Mouse (Mus musculus): ENCODE results near the gene Plekhh2.

Plekhh2 gene

DNA sequence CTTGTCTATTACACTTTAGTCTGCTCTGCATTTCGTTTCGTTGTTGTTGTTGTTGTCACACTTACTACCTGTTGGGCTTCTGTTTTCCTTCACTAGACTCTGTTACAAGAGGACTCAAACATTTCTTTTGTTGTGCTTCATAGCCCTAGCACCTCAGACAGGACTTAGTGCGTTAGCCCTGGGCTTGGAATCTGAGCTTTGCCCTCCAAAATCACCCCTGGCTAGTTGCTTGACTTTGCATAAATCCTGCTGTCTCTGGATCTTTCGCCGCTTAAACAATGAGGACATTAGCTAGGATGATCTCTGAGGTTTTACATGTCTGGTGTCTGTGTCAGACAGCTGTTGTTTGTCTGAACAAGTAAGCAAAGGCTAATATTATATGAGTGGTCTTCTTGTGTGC, 62.2 kb downstream of the Plekhh2 start:
- no peak for DNase-seq (ENCODE audit: low spot score)

DNA sequence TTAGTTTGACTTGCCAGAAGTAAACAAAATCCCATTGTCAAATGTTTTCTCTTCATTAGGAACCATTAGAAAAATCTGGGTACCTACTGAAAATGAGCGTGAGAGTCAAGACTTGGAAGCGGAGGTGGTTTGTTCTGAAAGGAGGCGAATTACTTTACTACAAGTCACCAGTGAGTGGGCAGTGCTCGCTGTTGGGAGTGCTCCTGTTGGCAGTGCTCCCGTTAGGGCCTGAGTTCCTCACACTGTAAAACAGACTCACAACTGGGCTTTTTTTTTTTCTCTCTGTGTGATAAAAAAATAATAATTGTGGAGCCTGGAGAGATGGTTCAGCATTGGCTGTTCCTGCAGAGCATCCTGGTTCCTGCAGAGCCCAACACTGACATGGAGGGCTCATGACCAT, 63.4 kb downstream of the Plekhh2 start:
- no peak for DNase-seq (ENCODE audit: low spot score)

DNA sequence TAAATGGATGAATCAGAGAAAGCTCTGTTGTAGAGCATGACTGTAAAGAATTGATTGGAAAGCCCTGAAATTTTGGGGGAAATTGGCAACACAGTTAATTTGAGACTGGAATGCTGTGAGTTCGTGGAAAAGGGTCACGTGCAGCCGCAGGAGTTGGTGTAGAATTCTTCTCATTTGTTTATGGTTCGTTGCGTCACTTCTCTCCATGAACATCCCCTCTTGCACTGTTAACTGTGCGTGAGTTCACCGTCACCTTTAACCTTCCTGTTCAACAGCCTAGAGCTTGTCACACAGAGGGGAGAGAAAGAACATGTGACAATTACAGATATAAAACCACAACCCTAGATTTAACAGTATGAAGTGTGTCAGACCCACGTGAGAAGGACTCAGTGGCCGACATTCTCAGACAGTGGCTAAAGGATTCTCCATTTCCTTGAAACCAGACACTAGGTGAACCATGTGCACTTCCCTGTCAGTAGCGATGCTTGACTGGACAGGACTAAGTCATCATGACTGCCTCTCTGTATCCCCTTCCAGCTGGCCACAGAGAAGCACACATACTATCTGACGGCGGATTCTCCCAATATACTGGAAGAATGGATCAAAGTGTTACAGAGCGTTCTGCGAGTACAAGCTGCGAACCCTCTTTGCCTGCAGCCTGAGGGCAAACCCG, 65.1 kb downstream of the Plekhh2 start:
- DNase-seq (ENCODE audit: low spot score), result no peak

DNA sequence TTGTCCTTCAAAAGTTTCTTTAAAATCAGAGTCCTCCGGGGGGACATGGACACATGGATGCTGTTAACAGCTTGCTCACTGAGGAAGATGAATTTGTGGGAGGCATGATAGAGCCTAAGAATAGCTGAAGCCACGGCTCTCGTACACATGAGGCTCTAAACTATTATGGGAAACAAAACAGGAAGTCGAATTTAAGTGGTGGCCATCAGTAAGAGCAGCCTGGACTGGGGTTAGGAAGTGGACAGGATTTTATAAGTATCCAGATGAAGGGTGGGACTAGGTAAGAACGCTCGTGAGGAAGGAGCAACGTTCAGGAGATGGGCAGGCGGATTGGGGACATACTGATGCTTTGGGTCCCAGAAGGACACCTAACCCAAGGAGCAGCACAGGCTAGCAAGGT, 67.6 kb downstream of the Plekhh2 start:
- no peak for DNase-seq (ENCODE audit: low spot score)

DNA sequence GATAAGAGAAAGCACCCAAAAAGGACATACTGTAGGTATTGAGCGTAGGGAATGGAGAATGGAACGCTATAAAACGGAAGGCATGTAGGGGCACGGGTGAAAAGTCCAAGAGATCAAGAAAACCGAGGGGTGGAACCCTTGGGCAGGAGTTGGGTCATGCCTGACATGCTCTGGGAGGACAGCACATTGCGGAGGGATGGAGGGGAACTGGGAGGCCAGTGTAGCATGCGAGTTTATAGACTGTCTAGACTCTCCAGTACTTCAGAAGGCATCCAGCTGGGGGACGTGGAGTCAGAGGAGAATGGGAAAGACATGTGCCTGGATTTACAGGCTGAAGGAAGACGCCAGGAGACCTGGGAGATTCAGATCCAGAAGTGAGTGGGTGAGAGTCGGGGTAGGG, 68.1 kb downstream of the Plekhh2 start:
- DNase-seq (ENCODE audit: low spot score), result no peak

DNA sequence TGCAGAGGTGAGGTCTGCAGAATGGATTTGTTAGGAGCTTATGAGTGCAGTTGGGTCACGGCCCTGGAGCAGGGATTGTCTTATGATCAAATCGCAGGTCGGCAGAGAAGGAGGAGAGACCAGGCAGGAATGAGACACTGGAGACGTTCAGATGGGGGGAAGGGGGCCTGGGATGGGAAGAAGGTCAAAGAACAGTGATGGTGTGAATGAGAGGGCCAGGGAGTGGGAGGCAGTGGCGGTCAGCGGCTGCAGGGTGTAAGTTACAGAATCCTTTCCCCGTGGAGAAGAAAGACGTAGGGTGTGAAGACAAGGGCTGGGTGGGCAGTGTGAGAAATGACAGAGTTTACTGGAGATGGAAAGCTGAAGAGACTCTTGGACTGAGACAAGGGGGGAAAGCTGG, 69.1 kb downstream of the Plekhh2 start:
- DNase-seq (ENCODE audit: low spot score), result no peak

DNA sequence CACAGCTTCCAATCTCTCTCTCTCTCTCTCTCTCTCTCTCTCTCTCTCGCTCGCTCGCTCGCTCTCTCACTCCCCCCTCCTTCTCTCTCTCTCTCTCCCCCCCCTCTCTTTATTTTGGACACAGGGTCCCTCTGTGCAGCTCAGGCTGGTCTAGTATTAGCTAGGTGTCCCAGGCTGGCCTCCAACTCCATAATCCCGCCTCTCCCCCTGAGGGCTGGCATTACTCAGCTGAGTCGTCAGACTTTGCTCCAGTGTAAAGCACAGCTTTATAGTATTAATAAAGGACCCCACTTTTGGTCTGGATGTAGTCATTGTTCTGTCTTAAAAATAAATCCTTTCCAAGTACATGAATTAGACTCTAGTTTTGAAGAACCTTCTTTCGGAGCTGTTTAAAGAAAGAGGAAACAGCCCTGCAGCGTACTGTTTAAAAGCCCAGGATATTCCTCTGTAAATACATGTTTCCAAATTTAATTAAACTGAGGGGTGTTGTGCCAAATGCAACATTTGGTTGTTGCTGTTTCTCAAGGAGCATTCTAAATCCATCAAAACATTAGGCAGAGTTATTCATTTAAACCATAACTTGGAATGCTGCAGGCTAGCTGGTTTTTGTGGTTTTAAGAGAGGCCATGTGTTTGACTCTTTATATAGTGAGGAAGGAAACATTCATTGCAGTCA, 70.2 kb downstream of the Plekhh2 start:
- no peak for DNase-seq (ENCODE audit: low spot score)

DNA sequence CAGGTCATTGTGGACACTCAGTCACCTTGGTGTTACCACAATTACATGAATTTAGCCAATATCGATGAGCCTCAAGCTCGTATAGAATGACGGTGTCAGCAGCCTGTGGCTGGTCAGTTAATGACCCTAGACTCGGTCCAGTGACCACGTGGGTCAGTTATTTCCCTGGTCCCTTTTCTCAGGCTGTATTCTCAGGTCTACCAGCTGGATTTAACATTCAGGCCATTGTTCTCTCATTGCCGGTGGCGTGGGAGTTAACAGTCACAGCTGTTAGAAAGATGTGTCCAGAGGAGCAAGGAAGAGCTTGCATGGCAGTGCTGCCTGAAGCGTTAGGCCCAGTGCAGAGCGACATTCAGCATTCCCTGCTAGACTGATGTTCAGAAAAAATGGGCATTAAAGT, 72.4 kb downstream of the Plekhh2 start:
- DNase-seq (ENCODE audit: low spot score), result no peak

DNA sequence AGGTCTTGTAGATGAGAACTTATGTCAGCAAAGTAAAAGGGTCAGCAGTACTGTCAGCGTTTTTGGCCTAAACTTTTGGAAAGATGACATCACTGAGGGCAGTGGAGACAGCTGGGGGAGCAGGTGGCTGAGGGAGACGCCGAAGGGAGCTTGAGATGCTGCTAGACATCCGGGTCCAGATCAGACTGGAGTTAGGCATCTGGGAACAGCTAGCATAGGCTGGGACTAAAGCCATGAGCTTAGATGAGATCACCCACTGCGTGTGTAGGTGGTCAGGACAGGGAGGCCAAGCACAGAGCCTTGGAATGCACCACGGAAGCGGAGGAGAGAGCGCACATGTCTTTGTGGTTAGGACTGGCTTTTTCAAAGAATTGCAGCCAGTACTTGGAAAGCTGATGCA, 73.4 kb downstream of the Plekhh2 start:
- DNase-seq (ENCODE audit: low spot score), result peak; percentile 62

DNA sequence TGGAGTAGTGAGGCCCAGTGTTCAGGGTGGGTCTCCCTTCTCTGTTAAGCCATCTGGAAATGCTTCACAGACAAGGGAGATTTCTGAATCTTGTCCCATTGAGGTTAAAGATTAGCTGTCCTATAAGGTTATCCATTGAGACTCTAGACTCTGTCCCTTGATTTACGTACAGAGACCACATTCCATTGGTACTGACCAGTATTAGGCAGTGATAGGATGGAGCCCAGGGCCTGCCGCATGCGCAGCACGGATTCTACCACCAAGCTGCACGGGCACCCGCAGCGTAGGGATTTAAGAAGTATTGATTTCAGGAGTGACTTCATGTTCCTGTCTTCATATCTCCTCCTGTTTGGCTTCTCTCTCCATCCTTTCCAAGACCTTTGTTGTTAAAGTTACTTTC, 78.4 kb downstream of the Plekhh2 start:
- no peak for DNase-seq (ENCODE audit: low spot score)

DNA sequence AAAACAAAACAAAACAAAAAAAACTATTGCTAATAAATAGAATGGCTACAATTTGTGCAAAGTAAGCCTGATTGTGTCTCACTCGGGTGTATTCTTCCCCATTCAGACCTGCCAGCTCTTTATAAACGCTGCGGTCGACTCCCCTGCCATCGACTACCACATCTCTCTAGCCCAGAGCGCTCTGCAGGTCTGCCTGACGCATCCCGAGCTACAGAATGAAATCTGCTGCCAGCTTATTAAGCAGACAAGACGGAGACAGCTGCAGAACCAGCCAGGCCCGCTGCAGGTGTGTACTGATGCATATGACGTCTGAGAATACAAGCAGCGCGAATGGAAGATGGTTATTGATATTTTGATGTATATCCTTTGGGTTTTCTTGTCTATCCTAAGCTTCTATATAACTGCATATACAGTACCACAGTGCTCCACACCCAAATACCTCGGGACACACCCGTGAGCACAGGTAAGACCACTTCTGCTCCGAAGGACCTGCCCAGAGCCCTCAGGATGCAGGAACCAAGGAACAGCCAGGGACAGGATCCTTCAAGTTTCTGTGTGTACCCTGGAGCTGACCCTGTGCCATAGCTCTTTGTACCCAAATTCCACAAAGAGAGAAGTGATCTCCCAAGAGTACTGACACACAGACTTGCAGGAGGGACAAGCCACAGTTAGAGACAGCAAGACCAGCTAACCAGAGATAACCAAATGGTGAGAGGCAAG, 79.9 kb downstream of the Plekhh2 start:
- no peak for DNase-seq (ENCODE audit: low spot score)

DNA sequence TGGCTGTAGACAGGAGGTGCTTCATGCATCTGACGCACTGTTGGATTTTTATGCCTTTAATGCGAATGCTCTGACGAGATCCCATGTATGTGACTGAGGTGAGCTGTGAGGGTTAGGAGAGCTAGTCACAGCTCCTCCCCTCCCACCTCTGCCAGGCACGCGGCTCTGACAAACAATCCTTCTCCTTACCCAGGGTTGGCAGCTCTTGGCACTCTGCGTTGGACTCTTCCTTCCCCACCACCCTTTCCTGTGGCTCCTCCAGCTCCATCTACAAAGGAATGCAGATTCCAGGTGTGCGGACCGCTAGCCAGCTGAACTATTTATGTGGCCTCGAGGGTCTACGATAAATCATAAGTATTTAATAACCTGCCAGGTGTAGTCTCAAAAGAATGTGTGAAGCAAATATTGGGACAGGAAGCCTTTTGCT, 84.3 kb downstream of the Plekhh2 start:
- DNase-seq (ENCODE audit: low spot score), result no peak

DNA sequence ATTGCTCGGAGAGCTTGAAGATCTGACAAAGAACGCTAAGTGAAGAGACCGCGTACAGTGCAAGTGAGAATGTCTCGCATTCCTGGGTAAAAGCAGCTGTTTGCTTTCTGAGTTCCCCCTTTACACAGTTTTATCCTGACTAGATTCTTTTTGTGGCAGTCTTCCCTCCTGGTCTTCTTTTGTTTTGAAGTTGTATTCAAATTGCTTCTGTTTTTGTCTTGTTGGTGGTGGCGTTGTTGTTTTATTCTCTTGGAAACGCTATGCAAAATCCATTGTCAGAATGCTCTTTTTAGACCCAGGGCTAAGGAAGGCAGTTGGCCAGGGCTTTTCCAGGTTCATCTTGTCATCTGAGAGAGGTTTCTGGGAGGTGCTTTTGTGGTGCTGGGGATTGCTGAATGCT, 84.8 kb downstream of the Plekhh2 start:
- no peak for DNase-seq (ENCODE audit: low spot score)

DNA sequence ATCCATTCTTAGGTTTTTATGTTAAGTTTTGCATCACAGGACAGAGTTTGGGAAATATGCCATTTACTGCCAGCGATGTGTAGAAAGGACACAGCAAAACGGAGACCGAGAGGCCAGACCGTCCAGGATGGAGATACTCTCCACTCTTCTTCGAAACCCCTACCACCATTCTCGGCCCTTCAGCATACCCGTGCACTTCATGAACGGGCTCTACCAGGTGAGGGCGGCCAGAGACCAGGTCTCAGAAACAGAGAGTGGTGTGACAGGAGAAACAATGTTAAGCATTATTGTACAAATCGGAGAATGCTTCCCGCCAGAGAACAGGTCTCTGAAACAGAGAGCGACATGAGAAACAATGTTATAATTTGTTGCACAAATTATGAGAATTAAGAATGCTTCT, 86.2 kb downstream of the Plekhh2 start:
- DNase-seq (ENCODE audit: low spot score), result no peak

DNA sequence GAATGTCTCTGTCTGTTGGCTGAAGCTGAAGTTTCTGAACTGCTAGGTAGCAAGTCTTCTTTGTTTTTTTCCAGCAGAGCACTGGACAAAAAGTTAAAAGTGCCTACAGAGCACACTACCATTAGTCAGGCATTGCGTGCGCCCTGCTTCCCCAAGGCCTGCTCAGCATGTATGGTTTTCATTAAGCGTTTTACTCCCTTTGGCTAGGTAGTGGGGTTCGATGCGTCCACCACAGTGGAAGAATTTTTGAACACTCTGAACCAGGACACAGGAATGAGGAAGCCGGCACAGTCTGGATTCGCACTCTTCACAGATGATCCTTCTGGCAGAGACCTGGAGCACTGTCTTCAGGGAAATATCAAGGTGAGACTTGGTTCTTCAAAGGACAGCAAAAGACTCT, 87.2 kb downstream of the Plekhh2 start:
- no peak for DNase-seq (ENCODE audit: low spot score)

DNA sequence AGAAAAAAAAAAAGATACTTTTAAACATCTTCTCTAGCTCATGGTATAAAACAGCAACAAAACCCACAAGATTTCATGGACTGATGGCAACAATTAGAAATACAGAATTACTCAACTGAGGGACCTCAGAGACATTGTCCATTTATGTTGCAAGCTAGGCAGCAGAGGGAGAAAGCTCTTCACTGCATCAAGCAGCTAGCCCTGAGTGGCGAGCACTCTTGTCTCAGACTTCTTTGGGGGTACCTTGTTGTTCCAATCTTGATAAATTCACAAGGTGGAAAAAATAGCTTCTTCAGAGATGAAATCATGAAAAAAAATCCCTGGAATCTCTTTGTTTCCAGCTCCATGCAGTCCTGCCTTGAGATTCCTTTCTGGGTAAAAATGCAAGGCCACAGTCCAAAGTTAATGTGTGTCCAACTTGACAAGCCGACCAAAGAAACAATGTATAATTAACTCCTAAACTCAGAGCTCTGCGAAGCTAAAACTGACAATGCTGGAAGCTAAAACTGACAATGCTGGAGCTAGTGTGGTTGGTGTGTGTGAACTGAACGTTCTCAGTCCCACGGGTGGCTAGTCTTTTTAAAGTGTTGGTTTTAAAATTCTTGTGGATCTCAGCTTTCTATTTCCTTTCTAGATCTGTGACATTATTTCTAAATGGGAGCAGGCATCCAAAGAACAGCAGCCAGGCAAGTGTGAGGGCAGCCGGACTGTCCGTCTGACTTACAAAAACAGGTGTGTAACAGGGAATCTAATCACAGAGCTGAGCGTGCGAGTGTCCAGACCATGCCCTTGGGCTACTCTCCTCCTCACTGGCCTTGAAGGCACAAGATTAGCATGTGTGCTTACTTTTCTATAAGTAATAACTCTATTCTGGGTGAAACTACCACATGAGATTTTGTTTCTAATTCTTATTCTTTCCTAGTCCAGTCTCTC, 88.6 kb downstream of the Plekhh2 start:
- no peak for DNase-seq (ENCODE audit: low spot score)

DNA sequence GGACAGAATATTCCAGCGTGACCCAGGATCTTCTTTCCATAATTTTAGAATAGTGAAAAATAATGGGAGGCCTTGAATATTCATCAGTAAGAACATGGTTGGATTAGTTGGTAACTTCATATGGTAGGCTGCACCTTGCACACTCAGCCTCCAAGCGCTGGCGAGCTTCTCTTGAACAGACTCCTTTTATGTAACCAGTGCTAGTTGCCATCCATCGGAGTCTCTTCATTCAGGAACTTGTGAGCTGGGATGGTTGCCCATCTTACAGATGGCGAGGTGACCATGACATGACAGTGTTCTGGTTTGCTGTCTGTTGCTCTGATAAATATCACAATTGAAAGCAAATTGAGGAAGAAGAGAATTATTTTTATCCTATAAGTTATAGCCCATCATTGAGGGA, 90.1 kb downstream of the Plekhh2 start:
- peak; percentile 27 for DNase-seq (ENCODE audit: low spot score)

DNA sequence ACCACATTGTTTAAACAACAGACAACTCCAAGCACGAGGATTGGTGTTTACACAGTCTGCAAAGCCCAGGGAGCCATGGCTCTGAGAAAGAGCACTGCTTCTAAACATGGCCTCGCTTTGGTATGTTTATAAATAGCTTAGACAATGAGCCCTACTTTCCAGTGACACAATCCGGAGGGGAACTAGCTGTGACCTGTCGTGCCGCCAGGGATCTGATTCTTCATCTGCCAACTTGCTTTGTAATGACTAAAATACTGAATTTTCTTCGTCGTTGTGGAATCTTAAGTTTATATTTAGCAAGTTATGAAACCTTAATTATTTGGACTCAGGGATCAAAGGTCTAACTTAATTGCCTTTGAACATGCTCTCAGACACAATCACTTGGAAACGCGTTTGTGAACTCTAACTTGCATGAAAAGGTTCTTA, 91.5 kb downstream of the Plekhh2 start:
- DNase-seq (ENCODE audit: low spot score), result no peak

DNA sequence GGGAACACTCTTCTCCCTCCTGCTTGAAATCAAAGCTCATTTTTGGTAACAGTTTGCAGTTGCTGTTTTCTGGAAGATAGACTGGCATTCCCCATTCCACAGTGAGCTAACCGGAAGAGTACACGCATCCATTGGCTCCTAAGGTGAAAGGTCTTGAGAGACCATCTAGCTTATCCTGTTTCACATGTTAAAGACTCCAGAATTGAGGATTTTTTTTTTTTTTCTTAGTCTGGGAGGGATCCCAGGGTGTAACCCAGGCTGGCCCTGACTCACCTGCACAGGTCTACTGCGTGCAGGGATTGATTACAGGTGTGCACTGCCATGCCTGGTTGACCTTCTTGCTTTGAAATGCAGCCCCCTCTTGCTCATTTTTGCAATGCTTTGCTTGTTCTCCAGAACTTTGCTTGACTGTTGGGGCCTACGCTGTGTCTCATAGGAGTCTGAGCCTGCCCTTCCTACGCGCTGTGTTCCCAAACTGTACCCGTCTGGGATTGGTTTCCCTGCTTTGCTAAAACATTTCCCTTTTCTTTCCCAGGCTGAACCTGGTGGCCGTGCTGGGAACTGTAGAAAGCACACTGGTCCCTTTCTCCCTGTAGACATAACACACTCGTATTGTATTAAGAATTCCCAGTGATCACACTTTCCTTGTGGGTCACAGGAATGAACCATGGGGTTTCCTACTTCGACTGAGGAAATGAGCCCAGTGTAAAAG, 92.2 kb downstream of the Plekhh2 start:
- no peak for DNase-seq (ENCODE audit: low spot score)

DNA sequence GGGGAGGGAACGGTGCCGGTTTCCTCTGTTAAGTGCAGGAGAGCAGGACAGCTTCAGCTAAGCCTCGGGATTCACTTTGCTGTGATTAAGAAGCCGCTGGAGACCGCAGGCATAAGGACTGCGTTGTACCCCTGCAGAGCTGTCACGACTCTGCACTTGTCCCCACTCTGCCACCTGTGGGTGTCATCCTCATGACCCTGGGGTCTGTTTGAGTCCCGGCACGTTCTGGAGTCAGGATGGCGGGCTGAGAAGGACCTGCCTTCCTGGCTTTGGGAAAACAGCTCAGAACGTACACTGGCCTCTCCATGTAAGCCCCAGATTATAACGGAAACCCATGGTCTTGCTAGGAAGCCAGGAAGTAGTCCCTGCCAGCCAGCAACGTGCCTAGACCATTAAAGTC, 95.3 kb downstream of the Plekhh2 start:
- no peak for DNase-seq (ENCODE audit: low spot score)

DNA sequence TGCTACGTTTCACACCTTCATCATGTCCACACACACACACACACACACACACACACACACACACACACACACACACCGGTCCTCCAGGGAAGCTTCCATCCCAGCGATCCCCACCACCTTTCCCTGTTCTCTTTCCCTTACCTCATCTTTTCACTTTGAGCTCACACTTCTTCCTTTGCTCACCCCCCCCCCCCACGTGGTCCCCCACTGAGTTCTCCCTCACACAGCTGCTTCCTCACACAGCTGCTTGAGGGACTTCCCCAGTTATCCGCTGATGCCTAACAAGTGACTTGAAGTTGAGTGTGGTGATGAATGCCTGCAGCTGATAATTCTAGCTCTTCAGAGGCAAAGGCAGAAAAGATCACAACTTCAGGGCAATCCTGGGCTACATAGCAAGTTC, 95.9 kb downstream of the Plekhh2 start:
- no peak for DNase-seq (ENCODE audit: low spot score)

DNA sequence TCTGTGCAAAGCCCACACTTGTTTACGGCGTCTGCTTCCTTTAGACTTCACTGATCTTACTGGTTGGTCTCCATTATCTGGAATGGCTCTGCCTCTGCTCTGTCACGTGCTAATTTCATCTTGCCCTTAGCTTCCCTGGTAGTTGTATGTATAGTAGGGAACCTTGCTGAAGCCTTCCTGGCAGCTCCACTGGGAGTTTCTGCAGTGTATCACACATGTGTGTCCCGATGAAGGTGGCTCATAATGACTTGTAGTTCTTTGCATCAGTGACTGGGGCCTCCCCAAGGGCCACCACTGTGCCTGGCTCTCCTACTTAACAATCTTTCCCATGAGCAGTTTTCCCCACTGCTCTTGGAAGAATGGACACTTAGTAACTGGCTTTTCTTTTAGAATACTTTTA, 96.9 kb downstream of the Plekhh2 start:
- no peak for DNase-seq (ENCODE audit: low spot score)

Data from layer of hippocampus, adult 11-12 months (tissue).